Mouse (Mus musculus) heart, adult 11 months (tissue): ENCODE data around the gene Mapk14.
"Not testable (repeated sequence)": the region's sequence is repeated elsewhere in the genome, so short reads cannot be mapped to it uniquely, and the experiment has no call there.

Source experiments
- DNase-seq: peaks from one replicate; pipeline ENCODE4 v3.0.0; 2022

The Mapk14 gene

GRCm38 (mm10) chr17:28743916-28744315 lies 52.8 kb downstream of the Mapk14 start:
- DNase-seq, result no peak

- DNase-seq, result peak; percentile 92
Measured at GRCm38 (mm10) chr17:28745773-28746172, 54.6 kb downstream of the Mapk14 start.

- no peak for DNase-seq
Measured at GRCm38 (mm10) chr17:28748001-28748400, 56.9 kb downstream of the Mapk14 start.

- peak; percentile 97 for DNase-seq
Measured at GRCm38 (mm10) chr17:28750580-28750979, 59.5 kb downstream of the Mapk14 start.

GRCm38 (mm10) chr17:28756447-28756846 lies 65.3 kb downstream of the Mapk14 start:
- DNase-seq, result no peak

GRCm38 (mm10) chr17:28757470-28757869 lies 66.3 kb downstream of the Mapk14 start:
- DNase-seq, result no peak

GRCm38 (mm10) chr17:28760736-28761312 lies 69.7 kb downstream of the Mapk14 start:
- DNase-seq, result no peak

GRCm38 (mm10) chr17:28761871-28762270 lies 70.7 kb downstream of the Mapk14 start:
- peak; percentile 96 for DNase-seq

- DNase-seq, result no peak
Measured at GRCm38 (mm10) chr17:28766203-28766602, 75.1 kb downstream of the Mapk14 start.

GRCm38 (mm10) chr17:28766781-28767515 lies 75.8 kb downstream of the Mapk14 start:
- DNase-seq, result no peak

- DNase-seq, result peak; percentile 90
Measured at GRCm38 (mm10) chr17:28769121-28769874, 78.2 kb downstream of the Mapk14 start, which contains the start of gene Mapk13. Gene Mapk13 (plus strand): TSS chr17:28769297.

GRCm38 (mm10) chr17:28769875-28770421 lies 78.8 kb downstream of the Mapk14 start:
- DNase-seq, result peak; percentile 92

- DNase-seq, result no peak
Measured at GRCm38 (mm10) chr17:28771289-28771688, 80.2 kb downstream of the Mapk14 start.

- DNase-seq, result not testable (repeated sequence)
Measured at GRCm38 (mm10) chr17:28774303-28774702, 83.2 kb downstream of the Mapk14 start.

- no peak for DNase-seq
Measured at GRCm38 (mm10) chr17:28775161-28775560, 84.0 kb downstream of the Mapk14 start.

- DNase-seq, result no peak
Measured at GRCm38 (mm10) chr17:28776817-28777216, 85.7 kb downstream of the Mapk14 start.

- peak; percentile 97 for DNase-seq
Measured at GRCm38 (mm10) chr17:28777231-28778005, 86.3 kb downstream of the Mapk14 start.

- no peak for DNase-seq
Measured at GRCm38 (mm10) chr17:28779735-28780134, 88.6 kb downstream of the Mapk14 start.

GRCm38 (mm10) chr17:28780836-28781235 lies 89.7 kb downstream of the Mapk14 start:
- no peak for DNase-seq

GRCm38 (mm10) chr17:28781290-28782045 lies 90.3 kb downstream of the Mapk14 start:
- DNase-seq, result peak; percentile 91

GRCm38 (mm10) chr17:28785036-28785435 lies 93.9 kb downstream of the Mapk14 start:
- DNase-seq, result no peak

- DNase-seq, result no peak
Measured at GRCm38 (mm10) chr17:28787507-28787906, 96.4 kb downstream of the Mapk14 start.
